Mouse (Mus musculus) kidney, postnatal 0 days (tissue): ENCODE measurements around the gene P3h2. TPM values are rescaled to one million over a fixed set of nuclear protein-coding genes. Genes with fewer than 3 reads are reported as not detected.
A peak's percentile ranks its signal among the peaks of the same experiment; 100 is the strongest.

Experiments used
- ATAC-seq: fragments of 200-750 bp; cut with Nextera tagmentation; replicated peaks from 2 replicates; pipeline ENCODE4 v1.8.0; 2017; ENCODE audit warnings: low read depth, moderate number of reproducible peaks, moderate TSS enrichment, moderate library complexity; ENCODE audit not compliant: low FRiP score
- DNase-seq: peaks from one replicate; pipeline ENCODE4 v3.0.0-alpha.2; 2016; ENCODE audit warnings: low spot score
- H3K27ac ChIP-seq: fragments of 300-500 bp; sonication (generic); 2 replicates; pipeline ENCODE4 v1.5.1; 2014; ENCODE audit warnings: mild to moderate bottlenecking
- H3K27me3 ChIP-seq: fragments of 300-500 bp; sonication (generic); 2 replicates; pipeline ENCODE4 v1.6.1; 2014; ENCODE audit warnings: low read length, mixed read lengths; ENCODE audit not compliant: insufficient read depth
- H3K36me3 ChIP-seq: fragments of 300-500 bp; sonication (generic); 2 replicates; pipeline ENCODE4 v1.6.1; 2014; ENCODE audit warnings: low read length, mixed read lengths; ENCODE audit not compliant: insufficient read depth
- H3K4me1 ChIP-seq: fragments of 300-500 bp; sonication (generic); replicated peaks from 2 replicates; pipeline ENCODE4 v1.6.1; 2014; ENCODE audit warnings: antibody characterized with exemption, low read length, mixed read lengths; ENCODE audit not compliant: insufficient read depth
- H3K4me2 ChIP-seq: fragments of 300-500 bp; sonication (generic); 2 replicates; pipeline ENCODE4 v1.6.1; 2014; ENCODE audit warnings: mild to moderate bottlenecking, low read length, moderate library complexity, mixed read lengths
- H3K4me3 ChIP-seq: fragments of 300-500 bp; sonication (generic); replicated peaks from 2 replicates; pipeline ENCODE4 v1.5.1; 2014; ENCODE audit warnings: low read depth, low read length
- H3K9ac ChIP-seq: fragments of 300-500 bp; sonication (generic); 2 replicates; pipeline ENCODE4 v1.6.1; 2014; ENCODE audit warnings: low read depth, low read length
- H3K9me3 ChIP-seq: fragments of 300-500 bp; sonication (generic); replicated peaks from 2 replicates; pipeline ENCODE4 v1.6.1; 2016; ENCODE audit warnings: low read length, inconsistent platforms, mixed read lengths
- CTCF ChIP-seq: IDR thresholded peaks from 2 replicates; pipeline ENCODE4 v1.5.1; 2016; ENCODE audit warnings: antibody characterized with exemption, low read depth, mild to moderate bottlenecking, moderate library complexity
- WGBS: fragments of 180-500 bp; shearing (Covaris S2); extraction: QIAGEN DNeasy Blood & Tissue Kit; methylation state at CpG from one replicate; pipeline ENCODE4 v1.1.7; 2014; 5-methylcytosine and 5-hydroxymethylcytosine counted together
- polyA plus RNA-seq: library from polyadenylated mRNA; unstranded; fragments of >200 nt; fragmentation: Nextera tagmentation; extraction: Ambion mirVana; gene quantifications from 2 replicates; pipeline ENCODE4 v1.2.1, GENCODE M21; 2015

P3h2 gene
- polyA plus RNA-seq, 1 experiment from 2014 or later: 14.7 TPM

DNA sequence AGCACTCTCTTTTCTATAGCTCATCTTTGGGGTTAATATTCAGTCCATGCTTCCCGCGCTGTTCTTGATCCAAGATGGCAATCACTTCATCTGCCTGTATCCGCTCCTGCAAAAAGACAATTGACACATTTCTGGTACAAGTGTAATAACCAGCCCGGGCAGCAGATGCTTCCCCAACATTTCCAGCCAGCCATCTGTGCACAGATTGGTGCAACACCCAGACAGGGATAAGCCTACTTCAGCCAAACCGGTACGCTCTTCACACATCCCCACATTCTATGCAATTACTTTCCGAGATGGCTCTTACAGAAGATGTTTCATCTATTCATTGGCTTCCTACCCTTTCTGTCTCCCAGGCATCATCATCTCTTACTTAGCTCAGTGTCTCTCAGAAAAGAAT, 145.2 kb downstream of the P3h2 start:
- H3K9ac ChIP-seq: no peak overlapping the region
- ATAC-seq: no peak
- H3K4me1 ChIP-seq: no peaks in the 10 kb centered on the region
- no peak for TF ChIP-seq CTCF
- H3K27ac ChIP-seq: no peak overlapping the region
- no peaks in the 10 kb centered on the region for H3K9me3 ChIP-seq
- DNase-seq: no peak
- H3K36me3 ChIP-seq: 0 out of 2 replicates have a peak, but pooled peaks cover 9% of the 10 kb centered on the region
- no peak overlapping the region for H3K4me3 ChIP-seq
- no peak overlapping the region for H3K4me2 ChIP-seq
- WGBS: 90% methylated on average over 7 of the region's 7 CpGs
- no peaks in the 10 kb centered on the region for H3K27me3 ChIP-seq

DNA sequence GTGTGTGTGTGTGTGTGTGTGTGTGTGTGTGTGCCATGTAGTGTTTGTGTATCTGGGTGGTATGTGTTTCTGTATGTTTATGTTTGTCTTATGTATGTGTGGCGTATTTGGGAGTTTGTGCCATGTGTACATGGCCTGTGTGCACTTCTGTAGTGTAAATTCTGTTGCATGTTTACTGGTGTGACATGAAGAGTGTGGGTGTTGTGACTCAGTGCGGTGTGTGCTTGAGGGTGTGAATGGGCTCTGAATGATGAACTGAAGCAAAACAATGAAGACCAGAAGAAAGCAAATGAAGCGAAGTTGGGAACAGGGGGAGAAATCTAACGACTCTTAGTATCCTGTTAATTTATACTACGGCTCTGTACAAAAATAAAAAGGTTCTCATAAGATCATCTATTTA, 145.7 kb downstream of the P3h2 start:
- DNase-seq (no peak), ATAC-seq (no peak)
- Histone ChIP-seq H3K9me3 (no peaks in the 10 kb centered on the region), H3K4me2 (no peak overlapping the region), H3K36me3 (0 out of 2 replicates have a peak, but pooled peaks cover 9% of the 10 kb centered on the region), H3K9ac (no peak overlapping the region), H3K4me1 (no peaks in the 10 kb centered on the region), H3K27me3 (no peaks in the 10 kb centered on the region), H3K4me3 (no peak overlapping the region), H3K27ac (no peak overlapping the region)
- 93% methylated on average over 5 of the region's 5 CpGs for WGBS
- TF ChIP-seq CTCF: no peak

DNA sequence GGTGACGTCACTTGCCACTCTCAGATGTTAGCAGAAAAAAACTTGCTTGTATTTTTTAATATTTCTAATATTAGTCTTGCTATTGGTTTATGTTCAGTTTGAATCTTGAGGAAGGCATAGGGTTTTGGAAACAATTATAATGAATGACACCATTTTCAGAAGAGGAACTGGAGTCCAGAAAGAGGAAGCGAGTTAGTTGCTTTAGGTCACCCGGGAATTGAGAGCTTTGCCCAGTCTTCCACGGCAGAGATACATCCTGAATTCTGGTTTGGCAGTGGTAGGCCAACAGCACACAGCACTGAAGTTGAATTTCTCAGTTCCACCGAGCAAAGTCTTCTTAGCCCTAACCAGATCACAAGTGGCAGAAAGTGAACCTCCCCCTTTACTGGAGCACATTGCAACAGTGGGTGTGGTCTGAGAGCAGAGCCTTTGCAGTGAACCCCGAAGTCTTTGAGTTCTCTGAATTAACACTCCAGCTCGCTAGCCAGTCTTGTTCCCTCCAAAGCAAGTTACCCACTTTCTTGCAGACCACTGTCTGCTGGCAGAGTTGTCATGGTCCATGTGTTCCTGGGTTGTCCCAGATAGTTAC, 146.8 kb downstream of the P3h2 start:
- no peak for TF ChIP-seq CTCF
- Histone ChIP-seq H3K27me3 (no peaks in the 10 kb centered on the region), H3K27ac (no peak overlapping the region), H3K4me1 (no peaks in the 10 kb centered on the region), H3K4me2 (no peak overlapping the region), H3K4me3 (no peak overlapping the region), H3K36me3 (0 out of 2 replicates have a peak, but pooled peaks cover 9% of the 10 kb centered on the region), H3K9ac (no peak overlapping the region), H3K9me3 (no peaks in the 10 kb centered on the region)
- WGBS: 66% methylated on average over 7 of the region's 7 CpGs
- no peak for DNase-seq
- ATAC-seq: no peak

DNA sequence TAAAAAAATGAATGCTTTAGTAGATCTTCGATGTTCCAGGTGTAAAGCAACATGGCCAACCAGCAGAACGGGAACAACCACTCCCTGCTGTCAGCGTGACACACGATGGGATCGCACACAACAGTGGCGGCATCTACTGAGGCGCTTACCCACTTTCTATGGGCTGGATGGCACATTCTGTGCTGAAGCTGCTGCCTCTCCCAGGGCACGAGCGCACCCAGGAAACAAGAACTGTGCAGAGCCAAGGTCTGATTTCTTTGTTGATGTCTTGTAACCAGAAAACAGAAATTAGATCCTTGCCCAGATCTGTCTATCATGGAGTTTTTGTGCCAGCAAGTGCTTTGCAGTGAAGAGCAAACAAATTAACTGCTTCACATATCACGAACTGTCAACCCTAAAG, 147.4 kb downstream of the P3h2 start:
- Histone ChIP-seq H3K4me1 (no peaks in the 10 kb centered on the region), H3K4me2 (no peak overlapping the region), H3K9ac (no peak overlapping the region), H3K9me3 (no peaks in the 10 kb centered on the region), H3K36me3 (0 out of 2 replicates have a peak, but pooled peaks cover 9% of the 10 kb centered on the region), H3K27me3 (no peaks in the 10 kb centered on the region), H3K27ac (no peak overlapping the region), H3K4me3 (no peak overlapping the region)
- ATAC-seq (no peak), DNase-seq (no peak)
- TF ChIP-seq CTCF: no peak
- WGBS: 91% methylated on average over 10 of the region's 10 CpGs

DNA sequence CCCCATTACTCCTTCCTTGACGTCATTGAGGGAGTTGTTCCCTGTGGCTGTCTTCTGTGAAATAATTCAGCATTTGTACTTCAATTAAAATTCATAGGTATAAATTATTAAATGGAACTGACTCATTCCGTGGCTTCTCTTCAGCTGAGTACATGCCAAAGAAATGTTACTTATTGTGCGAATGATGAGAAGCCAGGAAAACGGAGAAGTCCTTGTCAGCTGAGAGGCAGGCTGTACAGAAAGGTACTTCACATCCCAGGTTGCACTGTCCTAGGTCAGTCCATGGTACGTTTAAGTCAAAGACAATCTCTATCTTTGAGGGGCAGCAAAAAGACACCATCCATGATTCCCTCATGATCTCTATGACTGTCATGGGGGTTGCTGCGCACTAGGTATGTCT, 148.8 kb downstream of the P3h2 start:
- no peak overlapping the region for H3K4me2 ChIP-seq
- H3K9ac ChIP-seq: no peak overlapping the region
- 0 out of 2 replicates have a peak, but pooled peaks cover 9% of the 10 kb centered on the region for H3K36me3 ChIP-seq
- H3K27me3 ChIP-seq: no peaks in the 10 kb centered on the region
- no peak overlapping the region for H3K4me3 ChIP-seq
- no peaks in the 10 kb centered on the region for H3K9me3 ChIP-seq
- ATAC-seq (no peak), DNase-seq (no peak)
- no peaks in the 10 kb centered on the region for H3K4me1 ChIP-seq
- 87% methylated on average over 6 of the region's 6 CpGs for WGBS
- no peak overlapping the region for H3K27ac ChIP-seq
- no peak for TF ChIP-seq CTCF

DNA sequence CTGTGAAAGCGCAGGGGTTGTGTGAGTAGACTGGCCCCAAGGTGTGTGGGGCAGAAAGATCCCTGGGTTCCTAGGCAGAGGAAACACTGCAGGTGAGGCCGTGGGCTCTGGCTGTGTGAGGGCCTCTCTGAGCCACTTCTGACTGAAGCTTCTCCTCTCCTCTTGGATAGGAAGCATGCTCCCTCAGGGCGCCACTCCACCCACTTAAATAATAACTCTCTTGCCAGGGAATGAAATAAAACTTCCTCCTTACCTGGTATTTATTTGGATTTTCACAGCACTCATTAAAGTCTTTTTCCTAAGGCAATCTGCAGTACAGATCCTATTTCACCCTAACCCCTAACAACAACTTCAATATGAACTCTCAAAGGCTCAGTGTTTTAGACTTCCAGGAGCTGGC, 151.0 kb downstream of the P3h2 start:
- DNase-seq (no peak), ATAC-seq (no peak)
- no peaks in the 10 kb centered on the region for H3K27me3 ChIP-seq
- no peaks in the 10 kb centered on the region for H3K9me3 ChIP-seq
- no peaks in the 10 kb centered on the region for H3K4me1 ChIP-seq
- H3K27ac ChIP-seq: no peak overlapping the region
- H3K4me3 ChIP-seq: no peak overlapping the region
- no peak overlapping the region for H3K4me2 ChIP-seq
- H3K36me3 ChIP-seq: 0 out of 2 replicates have a peak, but pooled peaks cover 4% of the 10 kb centered on the region
- TF ChIP-seq CTCF: no peak
- no peak overlapping the region for H3K9ac ChIP-seq
- 92% methylated on average over 3 of the region's 3 CpGs for WGBS

DNA sequence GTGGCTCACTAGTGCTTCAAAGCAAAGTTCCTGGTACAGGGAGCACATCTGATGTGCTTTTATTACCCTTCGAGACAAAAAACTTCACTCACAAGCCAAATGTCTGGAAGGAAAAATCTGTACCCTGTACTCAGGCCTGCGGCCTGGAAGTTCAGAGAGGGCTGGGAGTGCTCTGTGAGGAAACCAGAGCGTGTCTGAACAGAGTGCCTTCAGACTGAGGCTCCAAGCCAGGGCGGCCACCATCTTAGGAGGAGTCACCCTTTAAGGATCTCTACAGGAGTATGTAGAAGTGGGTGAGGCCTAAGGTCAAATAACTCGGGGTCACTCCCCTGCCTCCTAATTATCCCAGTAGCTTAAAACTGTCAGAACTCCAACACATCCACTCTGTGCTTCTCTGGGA, 152.2 kb downstream of the P3h2 start:
- H3K4me1 ChIP-seq: no peaks in the 10 kb centered on the region
- TF ChIP-seq CTCF: no peak
- ATAC-seq: 0 out of 2 replicates have a peak, but pooled peaks have one; percentile 49
- 34% methylated on average over 5 of the region's 5 CpGs for whole genome bisulfite sequencing
- DNase-seq: no peak
- no peak overlapping the region for H3K4me3 ChIP-seq
- H3K27ac ChIP-seq: no peak overlapping the region
- H3K27me3 ChIP-seq: no peaks in the 10 kb centered on the region
- H3K9ac ChIP-seq: no peak overlapping the region
- H3K4me2 ChIP-seq: no peak overlapping the region
- no peaks in the 10 kb centered on the region for H3K36me3 ChIP-seq
- no peaks in the 10 kb centered on the region for H3K9me3 ChIP-seq
